Mouse (Mus musculus) heart, embryonic 13.5 days (tissue): ENCODE measurements around the gene Pds5b. TPM values are rescaled to one million over a fixed set of nuclear protein-coding genes. Genes with fewer than 3 reads are reported as not detected.
"Not testable (repeated sequence)": the region's sequence is repeated elsewhere in the genome, so short reads cannot be mapped to it uniquely, and the experiment has no call there.

Experiments
- ATAC-seq: fragments of 200-750 bp; cut with Nextera tagmentation; 2 replicates; pipeline ENCODE4 v1.8.0; 2017; ENCODE audit warnings: moderate TSS enrichment; ENCODE audit not compliant: insufficient number of reproducible peaks, low FRiP score, low TSS enrichment; ENCODE audit errors: extremely low read depth
- H3K27ac ChIP-seq: fragments of 300-500 bp; sonication (generic); replicated peaks from 2 replicates; pipeline ENCODE4 v1.5.1; 2015; ENCODE audit warnings: moderate library complexity, mild to moderate bottlenecking, inconsistent platforms
- H3K27me3 ChIP-seq: fragments of 300-500 bp; sonication (generic); replicated peaks from 2 replicates; pipeline ENCODE4 v1.6.1; 2015; ENCODE audit warnings: mild to moderate bottlenecking, inconsistent platforms
- H3K36me3 ChIP-seq: fragments of 300-500 bp; sonication (generic); 2 replicates; pipeline ENCODE4 v1.6.1; 2015; ENCODE audit warnings: mild to moderate bottlenecking, inconsistent platforms
- H3K4me1 ChIP-seq: fragments of 300-500 bp; sonication (generic); 2 replicates; pipeline ENCODE4 v1.6.1; 2015; ENCODE audit warnings: inconsistent platforms
- H3K4me2 ChIP-seq: fragments of 300-500 bp; sonication (generic); 2 replicates; pipeline ENCODE4 v1.6.1; 2015; ENCODE audit warnings: inconsistent platforms, mild to moderate bottlenecking, moderate library complexity
- H3K4me3 ChIP-seq: fragments of 300-500 bp; sonication (generic); 2 replicates; pipeline ENCODE4 v1.5.1; 2015; ENCODE audit warnings: moderate library complexity, mild to moderate bottlenecking, inconsistent platforms
- H3K9ac ChIP-seq: fragments of 300-500 bp; sonication (generic); 2 replicates; pipeline ENCODE4 v1.6.1; 2015; ENCODE audit warnings: inconsistent platforms, mild to moderate bottlenecking, moderate library complexity
- H3K9me3 ChIP-seq: fragments of 300-500 bp; sonication (generic); 2 replicates; pipeline ENCODE4 v1.6.1; 2016; ENCODE audit warnings: inconsistent platforms
- WGBS: fragments of 180-500 bp; shearing (Covaris S2); methylation state at CpG from one replicate; pipeline ENCODE4 v1.1.7; 2015; ENCODE audit warnings: mixed read lengths; 5-methylcytosine and 5-hydroxymethylcytosine counted together
- polyA plus RNA-seq: library from polyadenylated mRNA; unstranded; fragments of >200 nt; fragmentation: Nextera tagmentation; extraction: Ambion mirVana; gene quantifications from 2 replicates; pipeline ENCODE4 v1.2.1, GENCODE M21; 2015

The Pds5b gene
- polyA plus RNA-seq, 1 experiment from 2014 or later = 18.0 TPM

GRCm38 (mm10) chr5:150664794-150665131 is 8.8 kb upstream of the Pds5b start:
- Histone ChIP-seq H3K4me3 (peak overlapping the region; percentile 99), H3K4me2 (peak overlapping the region; percentile 83), H3K9ac (peak overlapping the region; percentile 97), H3K9me3 (no peaks in the 10 kb centered on the region), H3K36me3 (peaks cover 26% of the 10 kb centered on the region), H3K4me1 (peaks cover 31% of the 10 kb centered on the region), H3K27me3 (no peaks in the 10 kb centered on the region), H3K27ac (peak overlapping the region; percentile 99)
- WGBS = under 1% methylated on average over 10 of the region's 10 CpGs
- no peak for ATAC-seq

GRCm38 (mm10) chr5:150665132-150665954 is 8.2 kb upstream of the Pds5b start:
- peak overlapping the region; percentile 83 for H3K4me2 ChIP-seq
- H3K27me3 ChIP-seq = no peaks in the 10 kb centered on the region
- ATAC-seq = peak; percentile 91
- peak overlapping the region; percentile 97 for H3K9ac ChIP-seq
- peaks cover 23% of the 10 kb centered on the region for H3K36me3 ChIP-seq
- peaks cover 29% of the 10 kb centered on the region for H3K4me1 ChIP-seq
- WGBS = under 1% methylated on average over 52 of the region's 52 CpGs
- H3K4me3 ChIP-seq = peak overlapping the region; percentile 99
- no peaks in the 10 kb centered on the region for H3K9me3 ChIP-seq
- H3K27ac ChIP-seq = peak overlapping the region; percentile 99

GRCm38 (mm10) chr5:150666133-150666739 is 7.3 kb upstream of the Pds5b start, which contains the start of gene N4bp2l2:
TSS of gene N4bp2l2 (minus strand) at chr5:150666183.
- 89% methylated on average over 9 of the region's 9 CpGs for WGBS
- ATAC-seq, H3K9me3 ChIP-seq, H3K27me3 ChIP-seq: not testable (repeated sequence)
- Histone ChIP-seq H3K4me1 (peaks cover 21% of the 10 kb centered on the region), H3K9ac (peak within 1 kb of the TSS; percentile 97), H3K4me3 (peak within 1 kb of the TSS; percentile 99), H3K4me2 (peak within 1 kb of the TSS; percentile 83), H3K27ac (peak within 1 kb of the TSS; percentile 99), H3K36me3 (peaks cover 14% of the 10 kb centered on the region)

GRCm38 (mm10) chr5:150668731-150669130 is 4.8 kb upstream of the Pds5b start:
- WGBS = 63% methylated on average over 4 of the region's 4 CpGs

GRCm38 (mm10) chr5:150672343-150672742 is 1.2 kb upstream of the Pds5b start:
- Histone ChIP-seq H3K27ac (no peak overlapping the region), H3K4me2 (no peak overlapping the region), H3K4me1 (peaks cover 19% of the 10 kb centered on the region), H3K36me3 (no peaks in the 10 kb centered on the region), H3K9me3 (no peaks in the 10 kb centered on the region), H3K4me3 (no peak overlapping the region), H3K9ac (no peak overlapping the region), H3K27me3 (no peaks in the 10 kb centered on the region)
- no peak for ATAC-seq
- 84% methylated on average over 7 of the region's 7 CpGs for WGBS

More at GRCm38 (mm10) chr5:150668731-150669130, 4.8 kb upstream of the Pds5b start:
- Histone ChIP-seq H3K9me3 (no peaks in the 10 kb centered on the region), H3K27ac (no peak overlapping the region), H3K9ac (no peak overlapping the region), H3K4me2 (no peak overlapping the region), H3K4me3 (no peak overlapping the region), H3K4me1 (peaks cover 4% of the 10 kb centered on the region), H3K27me3 (no peaks in the 10 kb centered on the region), H3K36me3 (no peaks in the 10 kb centered on the region)
- no peak for ATAC-seq

- no peaks in the 10 kb centered on the region for H3K36me3 ChIP-seq
- WGBS = under 1% methylated on average over 75 of the region's 91 CpGs
These were observed 512 bp downstream of the Pds5b start for GRCm38 (mm10) chr5:150673880-150674621.

GRCm38 (mm10) chr5:150674866-150675265 is 1.3 kb downstream of the Pds5b start:
- no peak overlapping the region for H3K27ac ChIP-seq
- peak overlapping the region; percentile 75 for H3K4me2 ChIP-seq
- H3K4me1 ChIP-seq = peaks cover 25% of the 10 kb centered on the region
- H3K9me3 ChIP-seq = no peaks in the 10 kb centered on the region
- no peaks in the 10 kb centered on the region for H3K27me3 ChIP-seq
- no peaks in the 10 kb centered on the region for H3K36me3 ChIP-seq
- peak overlapping the region; percentile 87 for H3K4me3 ChIP-seq
- 35% methylated on average over 6 of the region's 6 CpGs for WGBS
- no peak for ATAC-seq
- H3K9ac ChIP-seq = peak overlapping the region; percentile 97

More at GRCm38 (mm10) chr5:150673880-150674621, 512 bp downstream of the Pds5b start:
- Histone ChIP-seq H3K27ac (peak overlapping the region; percentile 95), H3K27me3 (no peaks in the 10 kb centered on the region), H3K4me2 (peak overlapping the region; percentile 75), H3K4me3 (peak overlapping the region; percentile 87), H3K4me1 (peaks cover 24% of the 10 kb centered on the region), H3K9ac (peak overlapping the region; percentile 97), H3K9me3 (no peaks in the 10 kb centered on the region)
- peak; percentile 56 for ATAC-seq

GRCm38 (mm10) chr5:150682862-150683261 is 9.3 kb downstream of the Pds5b start:
- H3K27me3 ChIP-seq, H3K9ac ChIP-seq, H3K9me3 ChIP-seq, ATAC-seq, H3K27ac ChIP-seq, H3K4me2 ChIP-seq, H3K4me1 ChIP-seq, H3K36me3 ChIP-seq, H3K4me3 ChIP-seq: not testable (repeated sequence)
- WGBS = 85% methylated on average over 6 of the region's 6 CpGs

- H3K4me3 ChIP-seq = no peak overlapping the region
- no peak overlapping the region for H3K9ac ChIP-seq
- peaks cover 12% of the 10 kb centered on the region for H3K36me3 ChIP-seq
- no peak for ATAC-seq
- H3K27me3 ChIP-seq = no peaks in the 10 kb centered on the region
- H3K4me1 ChIP-seq = peaks cover 6% of the 10 kb centered on the region
- H3K27ac ChIP-seq = no peak overlapping the region
- H3K4me2 ChIP-seq = no peak overlapping the region
- H3K9me3 ChIP-seq = peaks cover 4% of the 10 kb centered on the region; the same call in 1 of the 2 replicates
These were observed 17.1 kb downstream of the Pds5b start for GRCm38 (mm10) chr5:150690685-150691084.

GRCm38 (mm10) chr5:150693277-150693676 is 19.7 kb downstream of the Pds5b start:
- Histone ChIP-seq H3K36me3 (peaks cover 18% of the 10 kb centered on the region), H3K9ac (no peak overlapping the region), H3K4me2 (no peak overlapping the region), H3K27ac (no peak overlapping the region), H3K27me3 (no peaks in the 10 kb centered on the region), H3K4me3 (no peak overlapping the region), H3K9me3 (peaks cover 4% of the 10 kb centered on the region; the same call in 1 of the 2 replicates), H3K4me1 (peaks cover 6% of the 10 kb centered on the region)
- ATAC-seq = no peak
- 56% methylated on average over 2 of the region's 2 CpGs for WGBS

- Histone ChIP-seq H3K4me2 (no peak overlapping the region), H3K27ac (no peak overlapping the region), H3K4me3 (no peak overlapping the region), H3K4me1 (peaks cover 20% of the 10 kb centered on the region), H3K36me3 (no peaks in the 10 kb centered on the region), H3K27me3 (no peaks in the 10 kb centered on the region), H3K9me3 (no peaks in the 10 kb centered on the region), H3K9ac (no peak overlapping the region)
- no peak for ATAC-seq
- 58% methylated on average over 2 of the region's 2 CpGs for WGBS
These were observed 29.2 kb downstream of the Pds5b start for GRCm38 (mm10) chr5:150702714-150703113.
